Mouse (Mus musculus): ENCODE results near the gene Nr2e3. TPM values are rescaled to one million over a fixed set of nuclear protein-coding genes. Genes with fewer than 3 reads are reported as not detected.
"Not testable (repeated sequence)": the region's sequence is repeated elsewhere in the genome, so short reads cannot be mapped to it uniquely, and the experiment has no call there.

Gene Nr2e3
- polyA plus RNA-seq, 1 experiment = 0.03 TPM

GRCm38 (mm10) chr9:59942501-59943085 lies 17.9 kb downstream of the Nr2e3 start:
- no peaks in the 10 kb centered on the region for H3K9me3 ChIP-seq
- peaks cover 46% of the 10 kb centered on the region for H3K27me3 ChIP-seq (replicated peaks)
- TF ChIP-seq FLI1 (IDR thresholded peaks at IDR 0.05; ENCODE audit: low read length) (no peak), GATA1 (IDR thresholded peaks at IDR 0.05; ENCODE audit: borderline replicate concordance, low read length) (no peak)
- peaks cover 10% of the 10 kb centered on the region for H3K4me1 ChIP-seq
- no peak overlapping the region for H3K4me3 ChIP-seq (replicated peaks)
- H3K36me3 ChIP-seq (replicated peaks; ENCODE audit: low read length) = no peaks in the 10 kb centered on the region

GRCm38 (mm10) chr9:59941885-59942350 lies 18.5 kb downstream of the Nr2e3 start:
- Histone ChIP-seq H3K4me3 (replicated peaks) (peak overlapping the region; percentile 86), H3K27me3 (replicated peaks) (peaks cover 41% of the 10 kb centered on the region), H3K9me3 (no peaks in the 10 kb centered on the region), H3K4me1 (peaks cover 10% of the 10 kb centered on the region), H3K36me3 (replicated peaks; ENCODE audit: low read length) (no peaks in the 10 kb centered on the region)
- TF ChIP-seq GATA1 (IDR thresholded peaks at IDR 0.05; ENCODE audit: borderline replicate concordance, low read length) (no peak), FLI1 (IDR thresholded peaks at IDR 0.05; ENCODE audit: low read length) (no peak)

- H3K27me3 ChIP-seq (replicated peaks) = peaks cover 36% of the 10 kb centered on the region
- H3K9me3 ChIP-seq = no peaks in the 10 kb centered on the region
- no peaks in the 10 kb centered on the region for H3K36me3 ChIP-seq (replicated peaks; ENCODE audit: low read length)
- peaks cover 10% of the 10 kb centered on the region for H3K4me1 ChIP-seq
- TF ChIP-seq GATA1 (IDR thresholded peaks at IDR 0.05; ENCODE audit: borderline replicate concordance, low read length) = no peak
- no peak for TF ChIP-seq FLI1 (IDR thresholded peaks at IDR 0.05; ENCODE audit: low read length)
- no peak overlapping the region for H3K4me3 ChIP-seq (replicated peaks)
Measured at GRCm38 (mm10) chr9:59940913-59941884, 19.3 kb downstream of the Nr2e3 start.

GRCm38 (mm10) chr9:59939691-59940090 lies 20.8 kb downstream of the Nr2e3 start:
- Histone ChIP-seq H3K27me3 (replicated peaks) (peaks cover 22% of the 10 kb centered on the region), H3K4me1 (peaks cover 10% of the 10 kb centered on the region), H3K36me3 (replicated peaks; ENCODE audit: low read length) (no peaks in the 10 kb centered on the region), H3K4me3 (replicated peaks) (no peak overlapping the region), H3K9me3 (no peaks in the 10 kb centered on the region)
- TF ChIP-seq GATA1 (IDR thresholded peaks at IDR 0.05; ENCODE audit: borderline replicate concordance, low read length) (no peak), FLI1 (IDR thresholded peaks at IDR 0.05; ENCODE audit: low read length) (no peak)

GRCm38 (mm10) chr9:59938529-59938928 lies 21.9 kb downstream of the Nr2e3 start:
- Histone ChIP-seq H3K36me3 (replicated peaks; ENCODE audit: low read length) (no peaks in the 10 kb centered on the region), H3K27me3 (replicated peaks) (peaks cover 14% of the 10 kb centered on the region), H3K4me1 (peaks cover 10% of the 10 kb centered on the region), H3K9me3 (no peaks in the 10 kb centered on the region), H3K4me3 (replicated peaks) (no peak overlapping the region)
- TF ChIP-seq GATA1 (IDR thresholded peaks at IDR 0.05; ENCODE audit: borderline replicate concordance, low read length) = no peak
- TF ChIP-seq FLI1 (IDR thresholded peaks at IDR 0.05; ENCODE audit: low read length) = no peak

GRCm38 (mm10) chr9:59935866-59936265 lies 24.6 kb downstream of the Nr2e3 start:
- H3K4me1 ChIP-seq; H3K4me3 ChIP-seq (replicated peaks); H3K27me3 ChIP-seq (replicated peaks); H3K36me3 ChIP-seq (replicated peaks; ENCODE audit: low read length); H3K9me3 ChIP-seq: not testable (repeated sequence)

GRCm38 (mm10) chr9:59930248-59930647 lies 30.2 kb downstream of the Nr2e3 start:
- Histone ChIP-seq H3K36me3 (replicated peaks; ENCODE audit: low read length) (peaks cover 6% of the 10 kb centered on the region), H3K4me3 (replicated peaks) (no peak overlapping the region), H3K4me1 (no peaks in the 10 kb centered on the region), H3K27me3 (replicated peaks) (no peaks in the 10 kb centered on the region), H3K9me3 (no peaks in the 10 kb centered on the region)
- no peak for TF ChIP-seq GATA1 (IDR thresholded peaks at IDR 0.05; ENCODE audit: borderline replicate concordance, low read length)
- TF ChIP-seq FLI1 (IDR thresholded peaks at IDR 0.05; ENCODE audit: low read length) = no peak

GRCm38 (mm10) chr9:59914761-59915160 lies 45.7 kb downstream of the Nr2e3 start:
- Histone ChIP-seq H3K4me1 (no peaks in the 10 kb centered on the region), H3K36me3 (replicated peaks; ENCODE audit: low read length) (peaks cover 10% of the 10 kb centered on the region), H3K4me3 (replicated peaks) (no peak overlapping the region), H3K9me3 (no peaks in the 10 kb centered on the region), H3K27me3 (replicated peaks) (no peaks in the 10 kb centered on the region)
- no peak for TF ChIP-seq FLI1 (IDR thresholded peaks at IDR 0.05; ENCODE audit: low read length)
- TF ChIP-seq GATA1 (IDR thresholded peaks at IDR 0.05; ENCODE audit: borderline replicate concordance, low read length) = no peak

- H3K9me3 ChIP-seq = no peaks in the 10 kb centered on the region
- no peaks in the 10 kb centered on the region for H3K4me1 ChIP-seq
- TF ChIP-seq FLI1 (IDR thresholded peaks at IDR 0.05; ENCODE audit: low read length) (no peak), GATA1 (IDR thresholded peaks at IDR 0.05; ENCODE audit: borderline replicate concordance, low read length) (no peak)
- H3K36me3 ChIP-seq (replicated peaks; ENCODE audit: low read length) = peaks cover 19% of the 10 kb centered on the region
- no peak overlapping the region for H3K4me3 ChIP-seq (replicated peaks)
- no peaks in the 10 kb centered on the region for H3K27me3 ChIP-seq (replicated peaks)
Measured at GRCm38 (mm10) chr9:59903382-59903781, 57.1 kb downstream of the Nr2e3 start.

Other genes with a start within 250 kb of the Nr2e3 start
- gene Senp8, start 209.9 kb downstream of the Nr2e3 start, polyA plus RNA-seq (2012; ENCODE audit: insufficient read depth, low replicate concordance) = 0.40 TPM in 1 of 2 replicates, not detected in the other
- gene Myo9a, start 209.8 kb downstream of the Nr2e3 start, polyA plus RNA-seq (2012; ENCODE audit: insufficient read depth, low replicate concordance) = 0.10 and 0.49 TPM in 2 replicates

All from megakaryocyte, embryonic 14.5 days (primary cell).